Mouse (Mus musculus) c-Kit-positive CD71-positive TER-119-negative erythroid progenitor cells, embryonic 14.5 days (primary cell): ENCODE measurements around the gene Zfp609.
"Not testable (repeated sequence)": the region's sequence is repeated elsewhere in the genome, so short reads cannot be mapped to it uniquely, and the experiment has no call there.

ENCODE experiments used
- DNase-seq: peaks from one replicate; pipeline ENCODE4 v3.0.0-alpha.2; 2013; ENCODE audit warnings: low read depth

The Zfp609 gene

DNA sequence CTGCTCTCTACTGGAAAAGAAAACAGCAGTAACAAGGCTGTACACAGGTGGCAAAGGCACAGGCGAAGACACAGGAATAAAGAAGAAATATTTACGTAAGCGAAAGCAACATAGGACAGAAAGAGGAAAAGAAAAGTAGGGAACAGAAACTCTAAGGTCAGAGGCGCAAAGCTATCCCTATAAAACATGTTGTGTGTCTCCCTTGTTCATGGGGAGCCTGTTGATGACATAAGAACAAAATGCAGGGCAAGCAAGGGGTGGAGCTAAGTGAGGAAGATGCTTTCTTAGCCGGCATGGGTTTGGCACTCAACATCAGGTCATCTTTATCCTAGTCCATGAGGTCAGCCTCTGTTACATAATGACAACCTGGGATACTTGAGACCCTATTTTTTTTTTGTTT lies 109.2 kb downstream of the Zfp609 start:
- DNase-seq = no peak

DNA sequence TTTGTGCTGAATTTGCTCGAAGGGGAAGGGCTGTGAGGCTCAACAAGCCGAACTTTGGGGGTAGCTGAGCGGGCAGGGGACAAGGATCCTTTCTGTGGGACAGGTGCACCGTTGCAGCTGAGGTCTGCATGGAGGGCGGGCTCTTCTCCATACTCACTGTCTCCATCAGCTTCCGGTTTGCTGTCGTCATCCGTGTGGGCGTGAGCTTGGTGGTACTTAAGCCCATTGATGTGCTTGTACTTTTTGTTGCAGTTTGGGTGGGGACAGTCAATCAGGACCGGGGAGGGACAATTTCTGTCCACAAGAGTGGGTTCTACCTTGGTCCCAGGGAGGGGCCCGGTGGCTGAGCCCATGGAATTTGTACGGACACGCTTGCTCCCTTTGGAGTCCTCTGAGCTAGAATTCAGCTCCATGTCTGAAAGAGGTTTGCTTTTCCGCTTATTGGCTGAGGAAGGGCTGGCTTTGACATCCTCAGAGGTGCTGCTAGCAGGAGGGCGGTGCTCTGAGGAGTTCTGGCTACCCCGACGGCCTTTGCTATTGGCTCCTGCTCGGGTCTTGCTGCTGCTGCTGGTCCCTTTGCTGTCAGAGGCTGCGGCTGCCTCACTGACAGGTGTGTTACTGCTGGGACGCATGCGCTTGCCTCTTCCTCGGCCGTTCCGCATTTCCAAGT lies 123.3 kb downstream of the Zfp609 start:
- no peak for DNase-seq

DNA sequence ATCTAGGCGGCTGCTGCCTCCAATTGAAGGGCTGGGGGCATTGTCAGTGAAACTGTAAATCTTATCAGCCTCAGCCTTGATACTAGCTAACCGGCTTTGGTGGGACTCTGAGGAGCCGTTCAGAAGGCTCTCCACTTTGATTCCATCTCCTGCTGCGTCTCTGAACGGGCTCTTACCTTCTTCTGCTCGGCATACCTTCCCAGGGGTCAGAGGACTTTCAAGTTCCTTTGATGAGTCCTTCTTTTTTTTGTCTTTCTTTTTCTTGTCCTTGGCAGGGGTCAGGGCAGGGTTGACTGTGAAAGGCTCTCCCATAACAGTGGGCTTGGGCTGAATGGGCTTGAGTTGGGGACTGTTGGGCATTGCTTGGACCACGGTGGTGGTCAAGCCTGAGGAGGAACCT lies 124.1 kb downstream of the Zfp609 start:
- no peak for DNase-seq

DNA sequence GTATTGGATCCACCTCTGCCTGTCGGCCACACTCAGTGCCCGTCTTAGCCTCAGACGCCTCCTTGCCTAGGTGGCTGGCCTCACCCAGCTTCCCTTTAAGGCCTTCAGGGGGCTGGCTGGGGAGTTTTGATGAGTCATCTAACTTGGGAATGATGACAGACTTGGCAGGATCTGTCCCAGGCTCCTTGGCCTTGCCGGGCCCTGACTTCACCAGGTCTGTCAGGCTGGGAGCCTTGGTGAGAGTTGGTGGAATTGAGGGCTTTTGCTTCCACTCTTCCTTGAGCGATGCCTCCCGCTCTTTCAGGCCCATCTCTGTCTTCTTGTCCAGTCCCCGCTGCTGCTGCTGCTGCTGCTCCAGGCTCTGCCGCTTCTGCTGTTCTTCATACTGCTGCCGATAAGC lies 125.1 kb downstream of the Zfp609 start:
- no peak for DNase-seq

DNA sequence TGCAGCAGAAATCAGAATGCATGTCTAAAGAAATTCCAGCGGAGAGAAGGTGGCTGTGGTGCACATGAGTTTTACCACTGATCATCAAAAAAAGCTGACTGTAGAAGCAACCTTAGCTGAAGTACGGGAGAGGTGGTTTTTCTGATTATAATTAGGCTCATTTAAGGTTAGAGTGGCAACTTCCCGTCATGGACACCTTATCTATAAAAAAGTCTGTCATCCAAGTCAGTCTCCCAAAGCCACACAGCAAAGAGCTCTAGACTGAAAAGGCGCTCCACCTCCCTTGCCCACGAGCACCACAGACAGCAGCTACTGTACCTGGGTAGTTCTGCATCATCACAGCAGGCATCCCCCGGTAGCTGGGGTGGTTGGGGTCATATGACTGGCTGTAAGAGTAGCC lies 126.9 kb downstream of the Zfp609 start:
- DNase-seq = no peak

DNA sequence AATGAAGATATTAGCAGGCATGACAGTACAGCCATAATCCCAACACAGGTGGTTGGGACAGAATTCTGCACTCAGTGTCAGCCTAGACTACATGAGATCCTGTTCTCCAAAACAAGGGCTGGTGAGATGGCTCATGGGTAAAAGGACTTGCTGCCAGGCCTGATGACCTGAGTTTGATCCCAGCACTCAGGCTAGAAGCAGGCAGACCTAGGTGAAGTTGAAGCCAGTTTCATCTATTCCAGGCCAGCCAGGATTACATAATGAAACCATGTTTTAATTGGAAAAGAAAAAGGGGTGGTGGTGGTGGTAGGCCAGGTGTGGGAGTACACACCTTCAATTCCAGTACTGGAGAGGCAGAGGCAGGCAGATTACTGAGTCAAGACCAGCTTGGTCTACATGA lies 129.4 kb downstream of the Zfp609 start:
- no peak for DNase-seq

DNA sequence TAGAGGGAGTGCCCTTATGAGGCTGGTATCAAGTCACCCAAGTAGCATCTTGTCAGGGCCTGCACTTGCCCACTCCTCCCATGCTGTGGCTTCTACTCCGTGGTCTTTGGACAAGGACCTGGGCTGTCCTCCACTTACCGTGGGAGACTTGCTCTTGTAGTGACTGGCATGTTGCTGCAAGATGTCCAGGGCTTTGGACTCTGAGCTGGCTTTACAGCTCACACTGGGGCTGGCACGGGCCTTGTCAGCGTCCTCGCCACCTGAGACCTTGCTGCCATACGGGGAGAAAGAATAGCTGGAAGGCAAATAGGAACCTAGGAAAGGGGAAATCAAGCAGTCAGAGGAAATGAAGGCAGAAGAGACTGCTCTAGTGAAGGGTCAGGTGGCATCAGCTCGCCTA lies 130.0 kb downstream of the Zfp609 start:
- DNase-seq = no peak

DNA sequence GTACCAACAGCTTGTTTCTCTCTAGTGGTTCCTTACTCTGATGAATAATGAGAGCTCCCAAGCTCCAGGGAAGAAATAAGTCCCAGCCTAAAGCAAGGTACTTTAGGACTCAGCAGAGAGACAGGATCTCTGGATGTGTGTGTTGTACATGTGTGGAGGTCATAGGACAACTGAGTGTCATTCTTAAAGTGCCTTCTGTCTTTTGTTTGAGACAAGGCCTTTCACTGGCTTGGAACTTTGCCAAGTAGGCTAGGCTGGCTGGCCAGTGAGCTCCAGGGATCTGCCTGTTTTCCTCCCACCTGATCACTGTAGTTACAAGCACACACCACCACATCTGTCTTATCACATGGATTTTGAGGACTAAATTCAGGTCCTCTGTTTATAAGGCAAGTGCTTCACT lies 131.0 kb downstream of the Zfp609 start:
- no peak for DNase-seq

DNA sequence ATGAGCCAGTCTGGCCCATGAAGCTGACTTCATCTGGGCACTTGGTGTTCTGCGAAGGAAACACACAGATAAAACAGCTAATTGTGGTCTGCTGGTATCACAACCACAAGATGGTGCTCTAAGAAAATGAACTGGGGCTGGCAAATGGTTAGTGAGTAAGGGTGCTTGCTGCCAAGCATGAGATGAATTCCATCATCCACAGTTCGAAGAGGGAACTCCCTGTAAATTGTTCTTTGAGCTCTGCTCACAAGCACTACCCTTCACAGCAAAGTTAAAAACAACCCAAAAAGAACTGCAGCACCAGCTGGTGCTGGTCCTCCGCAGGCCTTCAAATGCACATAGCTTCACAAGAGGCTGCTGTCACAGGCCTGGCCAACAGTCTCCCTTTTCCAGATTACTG lies 131.7 kb downstream of the Zfp609 start:
- DNase-seq = no peak

DNA sequence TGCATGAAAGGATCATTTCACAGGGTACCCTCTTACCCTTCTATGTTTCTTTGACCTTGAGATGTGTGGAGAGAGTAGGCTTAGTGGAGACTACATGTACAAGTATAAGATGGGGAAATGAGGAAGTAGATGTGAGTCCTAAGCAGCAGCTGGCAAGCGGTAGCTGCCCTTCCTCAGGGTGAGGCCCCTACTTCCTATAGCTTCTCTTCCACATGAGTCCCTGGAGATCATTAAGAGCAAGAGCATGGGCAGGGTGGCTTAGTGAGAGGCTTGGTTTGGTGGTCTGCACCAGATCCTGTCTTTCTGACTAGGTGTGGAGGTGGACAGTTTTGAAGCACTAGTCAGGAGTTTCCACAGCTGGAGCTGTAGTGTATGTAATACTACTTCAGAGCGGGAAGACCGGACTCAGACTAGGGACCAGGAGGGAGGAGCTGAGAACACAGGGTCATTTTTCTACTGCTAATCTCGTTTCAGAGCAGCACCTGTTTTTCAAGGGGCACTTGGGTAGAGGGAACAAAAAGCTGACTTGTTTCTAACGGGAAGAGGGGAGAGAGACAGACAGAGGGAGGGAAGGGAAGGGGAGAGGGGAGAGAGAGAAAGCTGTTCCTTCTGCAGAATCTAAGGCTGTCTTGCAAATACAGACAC lies 134.3 kb downstream of the Zfp609 start:
- DNase-seq = no peak

DNA sequence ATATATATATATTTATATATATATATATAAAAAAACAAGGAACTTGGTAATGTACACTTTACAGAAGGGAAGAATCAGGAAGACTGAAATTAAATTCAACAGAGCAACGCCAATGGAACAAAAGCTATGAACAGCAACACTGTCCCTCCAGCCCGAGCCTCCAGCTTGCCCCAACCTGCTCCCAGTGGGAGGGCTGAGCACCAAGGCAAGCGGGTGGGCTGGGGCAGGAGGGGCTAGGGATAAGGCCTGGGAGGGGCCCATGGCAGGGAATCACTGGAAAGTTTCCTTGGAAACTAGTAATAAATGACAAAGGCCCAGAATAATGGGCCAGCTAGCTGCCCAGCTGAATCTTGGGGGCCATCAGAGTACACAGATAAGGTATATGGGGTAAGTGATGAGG lies 134.9 kb downstream of the Zfp609 start:
- DNase-seq = no peak

DNA sequence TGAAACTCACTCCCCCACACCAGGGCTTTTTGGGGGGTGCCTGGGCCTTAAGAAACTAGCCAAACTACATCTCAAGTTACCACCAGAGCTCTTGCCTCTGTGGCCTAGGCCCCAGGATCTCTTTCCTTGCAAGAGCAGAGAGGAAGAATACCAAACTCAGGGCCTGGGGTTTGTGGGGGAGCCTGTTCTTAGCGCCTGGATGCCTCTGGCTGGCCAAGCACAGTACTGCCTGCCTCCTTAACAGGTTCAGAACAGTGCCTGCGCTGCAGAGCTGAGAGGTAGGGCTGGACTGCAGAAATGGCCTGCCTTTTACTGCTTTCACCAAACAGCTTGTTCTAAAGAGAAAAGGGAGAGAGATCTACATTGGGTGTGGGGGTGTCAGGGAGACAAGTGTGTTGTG lies 137.5 kb downstream of the Zfp609 start:
- not testable (repeated sequence) for DNase-seq

DNA sequence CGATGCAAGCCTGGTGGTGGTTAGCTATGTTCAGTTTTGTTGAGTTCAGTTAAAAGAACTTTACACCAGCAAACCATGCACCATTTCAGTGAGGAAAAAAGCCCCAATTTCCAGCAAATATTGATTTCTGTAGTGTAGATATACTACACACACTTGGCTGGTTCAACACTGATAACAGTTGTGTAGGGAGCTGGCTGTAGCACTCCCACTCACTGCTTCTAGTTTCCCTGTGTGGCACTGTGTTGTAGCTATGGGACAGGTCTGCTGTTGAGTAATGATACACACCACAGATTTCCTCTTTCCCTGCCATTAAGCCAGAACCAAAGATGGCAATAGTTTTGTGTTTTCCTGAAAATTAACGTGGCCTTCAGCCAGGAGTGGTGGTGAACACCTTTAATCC lies 142.7 kb downstream of the Zfp609 start:
- DNase-seq = no peak

DNA sequence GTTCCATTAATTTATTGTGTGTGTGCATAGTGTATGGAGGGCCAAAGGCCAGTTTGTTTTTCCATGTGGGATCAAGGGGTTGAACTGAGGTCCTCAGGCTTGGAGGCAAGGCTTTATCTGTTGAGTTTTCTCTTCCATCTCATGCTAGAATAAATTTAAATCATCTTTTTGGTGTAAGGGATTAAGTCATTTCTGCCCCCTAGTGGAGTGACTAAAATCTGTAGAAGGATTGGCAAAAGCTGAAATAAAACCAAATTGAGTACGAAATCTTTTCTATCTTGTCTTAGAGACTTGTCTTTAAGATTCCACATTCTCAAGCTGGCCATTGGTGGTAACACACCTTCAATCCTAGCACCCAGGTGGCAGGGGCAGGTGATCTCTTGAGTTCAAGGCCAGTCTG lies 144.4 kb downstream of the Zfp609 start:
- DNase-seq = no peak

DNA sequence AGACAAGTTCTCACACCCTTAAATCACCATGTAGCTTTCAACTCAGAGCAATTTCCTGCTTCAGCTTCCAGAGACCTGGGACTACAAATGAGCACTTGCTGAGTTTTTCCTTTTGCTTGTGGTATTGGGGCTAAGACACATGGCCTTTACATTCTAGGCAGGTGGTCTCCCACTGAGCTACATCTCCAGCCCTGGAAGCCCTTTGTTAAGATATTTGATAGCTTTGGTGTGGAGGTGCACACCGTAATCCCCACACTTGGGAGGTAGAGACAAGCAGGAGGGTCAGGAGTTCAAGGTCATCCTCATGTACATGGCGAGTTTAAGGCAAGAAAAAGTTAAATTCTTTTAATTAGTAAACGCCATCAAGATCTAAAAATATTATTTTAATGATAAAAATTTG lies 145.2 kb downstream of the Zfp609 start:
- no peak for DNase-seq

DNA sequence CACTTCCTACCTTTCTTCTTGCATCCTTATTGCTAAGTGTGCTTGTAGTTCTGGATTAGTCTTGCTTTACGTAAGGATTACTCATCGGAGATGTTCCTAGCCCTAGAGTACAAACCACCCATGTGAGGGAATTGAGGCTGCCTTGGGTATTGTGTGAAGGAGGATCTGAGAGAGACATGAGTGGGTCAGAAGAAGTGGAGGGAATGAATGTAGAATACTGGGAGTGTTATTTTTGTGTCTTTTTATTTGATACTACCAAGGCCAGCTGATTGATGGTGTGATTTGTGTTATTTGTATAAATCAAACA lies 145.8 kb downstream of the Zfp609 start:
- no peak for DNase-seq

DNA sequence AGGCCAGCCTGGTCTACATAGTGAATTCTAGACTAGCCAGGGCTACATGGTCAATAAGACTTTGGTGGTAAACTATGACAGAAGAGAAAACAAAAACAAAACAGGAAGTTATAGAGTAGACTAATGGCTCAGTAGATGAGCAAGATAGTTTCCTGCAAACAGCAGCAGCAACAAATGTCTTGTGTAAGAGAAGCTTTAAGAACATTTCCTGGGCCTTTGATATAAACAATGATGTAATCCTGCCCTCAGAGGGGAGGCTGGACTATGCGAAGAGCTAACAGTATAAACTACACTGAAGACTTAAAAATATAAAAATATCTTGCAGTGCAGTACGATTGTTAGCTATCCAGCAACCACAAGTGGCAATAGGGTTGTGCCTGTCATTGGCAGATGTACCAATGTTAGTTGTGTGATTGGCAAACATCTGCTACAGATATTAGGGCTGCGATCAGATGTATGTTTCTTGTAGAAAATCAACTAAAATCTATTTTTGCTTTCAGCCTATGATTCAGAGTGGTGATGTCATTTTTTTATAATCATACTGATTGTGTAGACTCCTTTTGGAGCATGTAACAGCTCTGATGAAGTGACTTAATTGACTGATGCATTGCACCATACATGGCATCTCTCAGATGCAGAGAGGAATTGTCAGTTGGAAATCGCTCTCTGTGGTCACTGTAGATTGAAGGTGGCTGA lies 146.3 kb downstream of the Zfp609 start:
- no peak for DNase-seq

DNA sequence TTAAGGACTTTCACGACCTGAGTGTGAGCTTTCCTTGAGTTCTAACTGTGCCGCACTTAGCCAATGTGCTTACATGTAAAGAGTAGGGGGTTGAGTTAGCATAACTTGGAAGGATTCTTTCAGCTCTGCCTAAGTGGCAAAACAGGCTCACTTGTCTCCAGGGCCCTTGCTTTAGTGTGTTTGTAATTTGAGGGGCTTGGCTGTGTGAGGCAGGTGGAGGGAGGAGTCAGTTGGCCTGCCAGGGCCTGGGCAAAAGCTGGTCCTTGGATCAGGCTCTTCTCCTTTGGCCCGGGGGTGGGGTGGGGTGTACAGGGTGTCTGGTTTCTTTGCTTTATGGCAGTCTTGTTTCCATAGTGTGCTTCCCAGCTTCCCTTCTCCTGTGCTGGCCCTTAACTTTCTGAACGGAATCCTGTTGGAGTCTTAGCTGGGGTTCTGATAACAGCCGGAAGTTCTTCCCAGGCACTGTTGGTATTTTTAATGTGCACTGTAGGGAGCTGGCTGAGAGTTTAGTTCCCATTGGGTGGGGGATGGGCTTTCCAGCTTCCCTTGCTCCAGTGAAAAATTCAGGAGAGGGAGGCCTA lies 148.1 kb downstream of the Zfp609 start:
- DNase-seq = no peak

DNA sequence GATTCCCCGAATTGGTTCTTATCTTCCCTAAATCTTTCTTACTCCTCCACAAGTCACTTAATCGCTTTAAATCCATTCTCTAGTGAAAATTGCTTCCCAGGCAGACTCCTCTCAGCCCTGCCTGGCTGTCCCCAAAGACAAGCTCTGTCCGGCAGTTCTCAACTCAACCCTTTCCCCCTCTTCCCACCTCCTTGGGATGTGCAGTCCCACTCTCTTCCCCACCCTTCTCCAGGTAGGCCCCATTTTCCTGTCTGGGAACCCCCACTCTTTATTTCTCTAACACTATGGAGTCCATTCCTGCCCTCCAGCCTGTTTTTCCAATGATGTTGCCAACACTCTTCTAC lies 150.3 kb downstream of the Zfp609 start:
- no peak for DNase-seq

DNA sequence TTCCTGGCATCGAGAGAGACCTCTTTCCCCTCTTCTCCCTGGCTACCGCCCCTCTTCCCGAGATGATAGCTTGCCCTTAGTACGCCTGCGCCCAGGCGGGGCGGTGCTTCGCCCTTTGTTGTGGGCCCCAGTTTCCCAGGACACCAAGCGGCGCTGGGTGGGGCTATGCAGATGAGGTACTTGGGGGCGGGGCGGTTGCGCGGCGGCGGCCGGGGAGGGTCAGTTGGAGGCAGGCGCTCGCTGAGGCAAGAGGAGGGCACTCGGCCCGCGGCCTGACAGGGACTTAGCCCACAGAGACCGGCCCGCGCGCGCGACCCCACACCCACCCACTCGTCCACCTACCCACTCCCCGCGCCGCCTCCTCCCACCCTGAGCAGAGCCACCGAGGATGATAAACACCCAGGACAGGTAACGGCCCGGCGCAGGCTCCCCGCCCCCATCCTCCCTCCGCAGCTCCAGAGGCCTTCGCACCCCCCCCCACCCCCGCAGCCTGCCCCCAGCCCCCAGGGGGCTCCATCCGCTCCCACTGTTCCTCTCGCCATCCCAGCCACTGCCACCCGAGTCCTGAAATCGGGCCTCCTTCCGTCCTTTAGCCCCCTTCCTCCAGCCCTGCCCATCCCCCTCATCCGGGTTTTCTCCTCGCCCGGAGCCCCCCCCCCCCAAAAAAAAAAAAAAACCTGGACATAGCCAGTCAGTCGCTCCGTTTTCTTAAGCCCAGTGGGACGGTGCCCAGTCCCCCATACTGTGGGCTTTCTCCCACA lies 150.8 kb downstream of the Zfp609 start:
- DNase-seq = peak; percentile 91

DNA sequence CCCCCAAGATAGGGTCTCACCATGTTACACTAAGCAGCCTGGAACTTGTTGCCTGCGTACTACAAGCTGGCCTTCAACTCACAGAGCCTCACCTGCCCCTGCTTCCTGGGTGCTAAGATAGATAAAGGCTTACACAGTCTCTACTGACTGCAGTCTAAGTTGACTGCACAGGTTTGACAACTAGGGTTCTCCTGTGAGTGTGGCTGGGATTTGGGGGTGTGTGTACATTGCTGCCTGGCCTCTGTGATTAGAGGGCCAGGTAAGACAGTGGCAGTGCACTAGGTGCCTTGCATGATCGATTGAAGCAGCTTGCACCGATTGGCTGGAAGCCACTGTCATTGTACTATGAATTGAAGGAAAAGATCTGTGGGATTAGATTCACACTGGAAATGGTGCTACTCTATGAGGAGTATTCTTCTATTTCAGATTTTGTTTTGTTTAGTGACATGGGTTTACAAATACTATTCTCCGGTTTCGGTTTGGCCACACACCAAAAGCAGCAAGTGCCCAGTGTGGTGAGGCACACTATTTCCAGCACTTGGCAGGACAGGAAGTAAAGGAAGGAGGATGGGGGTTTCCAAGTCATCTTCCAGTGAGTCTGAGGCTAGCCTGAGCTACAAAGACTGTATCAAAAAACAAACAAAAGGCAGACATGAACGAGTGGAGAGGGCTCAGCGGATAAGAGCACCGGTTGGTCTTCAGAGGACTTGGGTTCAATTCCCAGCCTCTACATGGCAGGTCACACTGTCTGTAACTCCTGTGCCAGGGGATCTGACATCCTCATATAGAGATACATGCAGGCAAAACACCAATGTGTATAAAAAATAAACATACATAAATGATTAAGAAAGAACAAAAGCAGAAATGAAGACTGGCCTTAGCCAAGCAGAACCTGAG lies 151.7 kb downstream of the Zfp609 start:
- DNase-seq = no peak

DNA sequence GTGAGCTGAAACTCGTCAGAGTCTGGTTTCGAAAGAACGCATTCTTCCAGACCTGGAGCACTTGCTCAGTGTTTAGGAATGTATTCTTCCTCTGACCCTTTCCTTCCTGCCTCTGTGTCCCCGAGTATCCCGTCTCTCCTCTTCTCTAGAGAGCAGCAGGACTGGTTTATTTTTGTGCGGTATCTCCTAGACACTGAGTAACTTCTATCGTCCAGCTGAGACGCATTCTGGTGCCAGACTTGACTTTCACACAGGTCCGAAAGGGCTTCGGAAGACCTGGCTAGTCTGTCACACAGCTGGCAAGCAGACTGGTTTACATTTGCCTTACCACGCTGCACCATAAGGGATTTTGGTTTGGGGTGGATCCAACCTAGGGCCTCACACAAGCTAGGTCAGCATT lies 154.4 kb downstream of the Zfp609 start:
- DNase-seq = no peak
